Mouse (Mus musculus): ENCODE results near the gene Uso1.

The Uso1 gene

GRCm38 (mm10) chr5:92137239-92138046, at the start of gene Uso1:
Gene Uso1 (plus strand): TSS chr5:92137938.
- DNase-seq (ENCODE audit: low read depth) = peak; percentile 95

- DNase-seq (ENCODE audit: low read depth) = no peak
Measured at GRCm38 (mm10) chr5:92093263-92094061, 44.3 kb upstream of the Uso1 start.

- no peak for DNase-seq (ENCODE audit: low read depth)
Measured at GRCm38 (mm10) chr5:92094062-92094415, 43.7 kb upstream of the Uso1 start.

GRCm38 (mm10) chr5:92096786-92097185, 41.0 kb upstream of the Uso1 start:
- no peak for DNase-seq (ENCODE audit: low read depth)

- no peak for DNase-seq (ENCODE audit: low read depth)
Measured at GRCm38 (mm10) chr5:92097779-92098178, 40.0 kb upstream of the Uso1 start.

- DNase-seq (ENCODE audit: low read depth) = no peak
Measured at GRCm38 (mm10) chr5:92098351-92099109, 39.2 kb upstream of the Uso1 start.

GRCm38 (mm10) chr5:92101601-92102000, 36.1 kb upstream of the Uso1 start:
- DNase-seq (ENCODE audit: low read depth) = no peak

GRCm38 (mm10) chr5:92103062-92103461, 34.7 kb upstream of the Uso1 start:
- DNase-seq (ENCODE audit: low read depth) = no peak

GRCm38 (mm10) chr5:92103816-92104415, 33.8 kb upstream of the Uso1 start:
- DNase-seq (ENCODE audit: low read depth) = no peak

- no peak for DNase-seq (ENCODE audit: low read depth)
Measured at GRCm38 (mm10) chr5:92106327-92107125, 31.2 kb upstream of the Uso1 start.

GRCm38 (mm10) chr5:92107282-92107681, 30.5 kb upstream of the Uso1 start:
- DNase-seq (ENCODE audit: low read depth) = no peak

GRCm38 (mm10) chr5:92110818-92111355, 26.9 kb upstream of the Uso1 start:
- DNase-seq (ENCODE audit: low read depth) = no peak

GRCm38 (mm10) chr5:92112175-92112574, 25.6 kb upstream of the Uso1 start:
- DNase-seq (ENCODE audit: low read depth) = no peak

GRCm38 (mm10) chr5:92112585-92112984, 25.2 kb upstream of the Uso1 start:
- DNase-seq (ENCODE audit: low read depth) = no peak

GRCm38 (mm10) chr5:92113484-92113883, 24.3 kb upstream of the Uso1 start:
- no peak for DNase-seq (ENCODE audit: low read depth)

- no peak for DNase-seq (ENCODE audit: low read depth)
Measured at GRCm38 (mm10) chr5:92114223-92114622, 23.5 kb upstream of the Uso1 start.

GRCm38 (mm10) chr5:92114939-92115338, 22.8 kb upstream of the Uso1 start:
- DNase-seq (ENCODE audit: low read depth) = no peak

GRCm38 (mm10) chr5:92117823-92118403, 19.8 kb upstream of the Uso1 start:
- no peak for DNase-seq (ENCODE audit: low read depth)

- no peak for DNase-seq (ENCODE audit: low read depth)
Measured at GRCm38 (mm10) chr5:92121636-92122035, 16.1 kb upstream of the Uso1 start.

GRCm38 (mm10) chr5:92125446-92125845, 12.3 kb upstream of the Uso1 start:
- no peak for DNase-seq (ENCODE audit: low read depth)

Data from c-Kit-positive CD71-positive TER-119-negative erythroid progenitor cells, embryonic 14.5 days (primary cell).